Mouse (Mus musculus): ENCODE measurements around the gene Rasgrf1. TPM values are rescaled to one million over a fixed set of nuclear protein-coding genes. Genes with fewer than 3 reads are reported as not detected.
"Not testable (repeated sequence)": the region's sequence is repeated elsewhere in the genome, so short reads cannot be mapped to it uniquely, and the experiment has no call there.

Rasgrf1 gene
- total RNA-seq, 1 experiment = 0.04 TPM

DNA sequence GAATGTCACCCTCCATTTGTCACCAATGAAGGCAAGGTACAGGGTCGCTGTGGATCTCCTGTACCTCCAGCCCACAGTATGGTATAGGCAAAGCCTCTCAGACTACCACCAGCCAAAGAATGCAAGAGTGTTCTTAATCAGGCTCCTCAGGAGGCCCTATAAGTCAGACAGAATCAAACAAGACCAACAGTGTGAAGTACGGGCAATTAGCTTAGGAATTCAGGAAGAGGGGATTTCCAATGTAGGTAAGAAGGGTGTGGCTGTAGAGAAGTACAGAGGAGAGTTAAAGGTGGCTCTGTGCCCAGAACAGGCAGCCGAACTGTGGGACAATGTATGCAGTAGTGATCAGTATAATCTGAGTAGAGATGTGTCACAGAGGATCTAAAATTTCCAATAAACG, 126.6 kb downstream of the Rasgrf1 start:
- Histone ChIP-seq H3K9ac (ENCODE audit: insufficient read depth, low read depth, low read length, poor library complexity, severe bottlenecking) (no peak overlapping the region), H3K9me3 (ENCODE audit: control insufficient read depth, insufficient read depth, low read depth, low read length) (no peaks in the 10 kb centered on the region), H3K4me3 (ENCODE audit: insufficient read depth in 1 of 2, low read depth in 1 of 2, low read length in 2 of 2, poor library complexity in 1 of 2, severe bottlenecking in 1 of 2) (no peak overlapping the region), H3K4me1 (ENCODE audit: control insufficient read depth in 2 of 2, insufficient read depth in 2 of 2, low read length in 2 of 2, poor library complexity in 1 of 2) (no peaks in the 10 kb centered on the region), H3K36me3 (ENCODE audit: control insufficient read depth, insufficient read depth, low read length, poor library complexity, severe bottlenecking) (no peaks in the 10 kb centered on the region), H3K27ac (ENCODE audit: insufficient read depth, low read depth, low read length, poor library complexity, severe bottlenecking) (no peak overlapping the region)
- TF ChIP-seq ZC3H11A (IDR thresholded peaks at IDR 0.05; ENCODE audit: borderline replicate concordance, low read depth, low read length) (no peak), MAFK (IDR thresholded peaks at IDR 0.05; ENCODE audit: insufficient read depth, low read depth, low read length) (no peak), HCFC1 (IDR thresholded peaks at IDR 0.05; ENCODE audit: borderline replicate concordance, insufficient read depth, low read length) (no peak)
- DNase-seq (ENCODE audit: low read depth, low spot score) = no peak
- in situ Hi-C loops (cut with MboI; ENCODE audit: low sequenced_read_pairs in 2 of 2, unreplicated experiment in 2 of 2) = no loop called here

DNA sequence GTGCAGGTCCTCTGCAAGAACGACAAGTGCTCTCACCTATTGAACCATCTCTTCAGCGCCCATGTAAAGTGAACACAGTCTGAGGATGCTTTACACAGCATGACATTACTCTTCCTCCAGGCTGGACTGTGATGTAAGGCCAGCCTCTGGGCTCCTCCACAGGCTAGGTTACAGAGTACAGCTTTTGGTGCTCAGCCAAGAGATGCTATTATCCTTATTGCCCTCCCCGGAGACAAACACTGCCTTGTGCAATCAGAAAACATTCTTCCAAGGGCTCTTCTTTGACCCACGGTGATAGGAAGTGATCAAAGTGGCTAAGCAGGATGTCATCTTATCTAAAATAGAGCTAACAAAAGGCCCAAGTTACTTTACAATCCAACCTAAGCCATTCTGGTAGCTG, 128.8 kb downstream of the Rasgrf1 start:
- H3K36me3 ChIP-seq (ENCODE audit: control insufficient read depth, insufficient read depth, low read length, poor library complexity, severe bottlenecking) = no peaks in the 10 kb centered on the region
- H3K9ac ChIP-seq (ENCODE audit: insufficient read depth, low read depth, low read length, poor library complexity, severe bottlenecking) = no peak overlapping the region
- H3K4me3 ChIP-seq (ENCODE audit: insufficient read depth in 1 of 2, low read depth in 1 of 2, low read length in 2 of 2, poor library complexity in 1 of 2, severe bottlenecking in 1 of 2) = no peak overlapping the region
- TF ChIP-seq MAFK (IDR thresholded peaks at IDR 0.05; ENCODE audit: insufficient read depth, low read depth, low read length) (no peak), CHD2 (IDR thresholded peaks at IDR 0.05; ENCODE audit: low read depth, low read length) (no peak), ZNF384 (IDR thresholded peaks at IDR 0.05; ENCODE audit: low read depth, low read length) (no peak), HCFC1 (IDR thresholded peaks at IDR 0.05; ENCODE audit: borderline replicate concordance, insufficient read depth, low read length) (no peak), ZC3H11A (IDR thresholded peaks at IDR 0.05; ENCODE audit: borderline replicate concordance, low read depth, low read length) (no peak)
- no peak overlapping the region for H3K27ac ChIP-seq (ENCODE audit: insufficient read depth, low read depth, low read length, poor library complexity, severe bottlenecking)
- no peaks in the 10 kb centered on the region for H3K9me3 ChIP-seq (ENCODE audit: control insufficient read depth, insufficient read depth, low read depth, low read length)
- in situ Hi-C loops (cut with MboI; ENCODE audit: low sequenced_read_pairs in 2 of 2, unreplicated experiment in 2 of 2) = no loop called here
- no peak for DNase-seq (ENCODE audit: low read depth, low spot score)
- H3K4me1 ChIP-seq (ENCODE audit: control insufficient read depth in 2 of 2, insufficient read depth in 2 of 2, low read length in 2 of 2, poor library complexity in 1 of 2) = no peaks in the 10 kb centered on the region

- no peak overlapping the region for H3K9ac ChIP-seq (ENCODE audit: insufficient read depth, low read depth, low read length, poor library complexity, severe bottlenecking)
- H3K27ac ChIP-seq (ENCODE audit: insufficient read depth, low read depth, low read length, poor library complexity, severe bottlenecking) = no peak overlapping the region
- H3K36me3 ChIP-seq (ENCODE audit: control insufficient read depth, insufficient read depth, low read length, poor library complexity, severe bottlenecking) = no peaks in the 10 kb centered on the region
- no peak overlapping the region for H3K4me3 ChIP-seq (ENCODE audit: insufficient read depth in 1 of 2, low read depth in 1 of 2, low read length in 2 of 2, poor library complexity in 1 of 2, severe bottlenecking in 1 of 2)
- in situ Hi-C loops (cut with MboI; ENCODE audit: low sequenced_read_pairs in 2 of 2, unreplicated experiment in 2 of 2) = no loop called here
- no peak for DNase-seq (ENCODE audit: low read depth, low spot score)
- no peaks in the 10 kb centered on the region for H3K9me3 ChIP-seq (ENCODE audit: control insufficient read depth, insufficient read depth, low read depth, low read length)
- no peak for TF ChIP-seq ZC3H11A (IDR thresholded peaks at IDR 0.05; ENCODE audit: borderline replicate concordance, low read depth, low read length)
- TF ChIP-seq ZNF384 (IDR thresholded peaks at IDR 0.05; ENCODE audit: low read depth, low read length) = no peak
- no peak for TF ChIP-seq HCFC1 (IDR thresholded peaks at IDR 0.05; ENCODE audit: borderline replicate concordance, insufficient read depth, low read length)
- TF ChIP-seq CHD2 (IDR thresholded peaks at IDR 0.05; ENCODE audit: low read depth, low read length) = no peak
- no peak for TF ChIP-seq MAFK (IDR thresholded peaks at IDR 0.05; ENCODE audit: insufficient read depth, low read depth, low read length)
- no peaks in the 10 kb centered on the region for H3K4me1 ChIP-seq (ENCODE audit: control insufficient read depth in 2 of 2, insufficient read depth in 2 of 2, low read length in 2 of 2, poor library complexity in 1 of 2)
Measured at GRCm38 (mm10) chr9:90040916-90041315, 131.2 kb downstream of the Rasgrf1 start.

DNA sequence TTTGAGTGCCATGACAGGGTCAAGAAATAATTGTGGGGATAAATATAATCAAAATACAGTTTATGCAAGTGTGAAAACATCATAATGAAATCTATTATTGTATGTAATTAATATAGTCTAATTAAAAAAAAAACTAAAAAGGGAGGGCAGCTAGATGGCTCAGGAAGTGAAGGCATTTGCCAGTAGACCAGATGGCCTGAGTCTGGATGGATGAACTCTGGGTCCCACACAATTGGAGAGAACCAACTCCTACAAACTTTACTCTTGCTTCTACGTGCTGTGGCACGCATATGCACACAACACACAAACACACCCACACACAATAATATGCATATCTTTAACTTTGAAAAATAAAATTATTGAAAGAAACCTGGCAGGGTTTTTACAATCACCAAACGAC, 131.8 kb downstream of the Rasgrf1 start:
- Histone ChIP-seq H3K27ac (ENCODE audit: insufficient read depth, low read depth, low read length, poor library complexity, severe bottlenecking) (no peak overlapping the region), H3K4me1 (ENCODE audit: control insufficient read depth in 2 of 2, insufficient read depth in 2 of 2, low read length in 2 of 2, poor library complexity in 1 of 2) (no peaks in the 10 kb centered on the region), H3K4me3 (ENCODE audit: insufficient read depth in 1 of 2, low read depth in 1 of 2, low read length in 2 of 2, poor library complexity in 1 of 2, severe bottlenecking in 1 of 2) (no peak overlapping the region), H3K9ac (ENCODE audit: insufficient read depth, low read depth, low read length, poor library complexity, severe bottlenecking) (no peak overlapping the region), H3K36me3 (ENCODE audit: control insufficient read depth, insufficient read depth, low read length, poor library complexity, severe bottlenecking) (no peaks in the 10 kb centered on the region), H3K9me3 (ENCODE audit: control insufficient read depth, insufficient read depth, low read depth, low read length) (no peaks in the 10 kb centered on the region)
- DNase-seq (ENCODE audit: low read depth, low spot score) = no peak
- no peak for TF ChIP-seq CHD2 (IDR thresholded peaks at IDR 0.05; ENCODE audit: low read depth, low read length)
- TF ChIP-seq MAFK (IDR thresholded peaks at IDR 0.05; ENCODE audit: insufficient read depth, low read depth, low read length) = no peak
- no peak for TF ChIP-seq ZC3H11A (IDR thresholded peaks at IDR 0.05; ENCODE audit: borderline replicate concordance, low read depth, low read length)
- no peak for TF ChIP-seq ZNF384 (IDR thresholded peaks at IDR 0.05; ENCODE audit: low read depth, low read length)
- no peak for TF ChIP-seq HCFC1 (IDR thresholded peaks at IDR 0.05; ENCODE audit: borderline replicate concordance, insufficient read depth, low read length)
- in situ Hi-C loops (cut with MboI; ENCODE audit: low sequenced_read_pairs in 2 of 2, unreplicated experiment in 2 of 2) = no loop called here

GRCm38 (mm10) chr9:90042906-90043305, 133.2 kb downstream of the Rasgrf1 start:
- not testable (repeated sequence) for DNase-seq (ENCODE audit: low read depth, low spot score)

More at GRCm38 (mm10) chr9:90042906-90043305, 133.2 kb downstream of the Rasgrf1 start:
- in situ Hi-C loops (cut with MboI; ENCODE audit: low sequenced_read_pairs in 2 of 2, unreplicated experiment in 2 of 2); H3K4me3 ChIP-seq (ENCODE audit: insufficient read depth in 1 of 2, low read depth in 1 of 2, low read length in 2 of 2, poor library complexity in 1 of 2, severe bottlenecking in 1 of 2); H3K9ac ChIP-seq (ENCODE audit: insufficient read depth, low read depth, low read length, poor library complexity, severe bottlenecking); H3K27ac ChIP-seq (ENCODE audit: insufficient read depth, low read depth, low read length, poor library complexity, severe bottlenecking); H3K9me3 ChIP-seq (ENCODE audit: control insufficient read depth, insufficient read depth, low read depth, low read length); H3K4me1 ChIP-seq (ENCODE audit: control insufficient read depth in 2 of 2, insufficient read depth in 2 of 2, low read length in 2 of 2, poor library complexity in 1 of 2); H3K36me3 ChIP-seq (ENCODE audit: control insufficient read depth, insufficient read depth, low read length, poor library complexity, severe bottlenecking): not testable (repeated sequence)
